Mouse (Mus musculus) intestine, postnatal 0 days (tissue): ENCODE measurements around the gene Yod1. TPM values are rescaled to one million over a fixed set of nuclear protein-coding genes. Genes with fewer than 3 reads are reported as not detected.

Experiments used
- ATAC-seq: fragments of 200-750 bp; cut with Nextera tagmentation; 2 replicates; pipeline ENCODE4 v1.8.0; 2017; ENCODE audit warnings: mild to moderate bottlenecking, moderate TSS enrichment, moderate library complexity
- H3K27ac ChIP-seq: fragments of 300-500 bp; sonication (generic); 2 replicates; pipeline ENCODE4 v1.5.1; 2014; ENCODE audit warnings: mild to moderate bottlenecking, low read depth, low read length, moderate library complexity
- H3K27me3 ChIP-seq: fragments of 300-500 bp; sonication (generic); replicated peaks from 2 replicates; pipeline ENCODE4 v1.6.1; 2014; ENCODE audit warnings: low read length, mixed read lengths; ENCODE audit not compliant: control insufficient read depth, insufficient read depth
- H3K36me3 ChIP-seq: fragments of 300-500 bp; sonication (generic); 2 replicates; pipeline ENCODE4 v1.6.1; 2014; ENCODE audit warnings: mild to moderate bottlenecking, moderate library complexity; ENCODE audit not compliant: control insufficient read depth, insufficient read depth
- H3K4me1 ChIP-seq: fragments of 300-500 bp; sonication (generic); replicated peaks from 2 replicates; pipeline ENCODE4 v1.6.1; 2014; ENCODE audit warnings: antibody characterized with exemption, low read length, mixed read lengths; ENCODE audit not compliant: control insufficient read depth, insufficient read depth
- H3K4me2 ChIP-seq: fragments of 300-500 bp; sonication (generic); replicated peaks from 2 replicates; pipeline ENCODE4 v1.6.1; 2014; ENCODE audit warnings: low read depth, mild to moderate bottlenecking, moderate library complexity
- H3K4me3 ChIP-seq: fragments of 300-500 bp; sonication (generic); 2 replicates; pipeline ENCODE4 v1.5.1; 2014; ENCODE audit warnings: low read depth, low read length
- H3K9ac ChIP-seq: fragments of 300-500 bp; sonication (generic); 2 replicates; pipeline ENCODE4 v1.6.1; 2014; ENCODE audit warnings: mild to moderate bottlenecking, low read depth, low read length
- H3K9me3 ChIP-seq: fragments of 300-500 bp; sonication (generic); 2 replicates; pipeline ENCODE4 v1.6.1; 2016; ENCODE audit warnings: mixed run types; ENCODE audit not compliant: control insufficient read depth
- CTCF ChIP-seq: sonication (generic); IDR thresholded peaks from 2 replicates; pipeline ENCODE4 v1.5.1; 2016; ENCODE audit warnings: low read depth, mild to moderate bottlenecking, control low read depth, antibody characterized with exemption, moderate library complexity
- WGBS: fragments of 180-500 bp; shearing (Covaris S2); extraction: QIAGEN DNeasy Blood & Tissue Kit; methylation state at CpG from one replicate; pipeline ENCODE4 v1.1.7; 2014; 5-methylcytosine and 5-hydroxymethylcytosine counted together
- polyA plus RNA-seq: library from polyadenylated mRNA; unstranded; fragments of >200 nt; fragmentation: Nextera tagmentation; extraction: Ambion mirVana; gene quantifications from 2 replicates; pipeline ENCODE4 v1.2.1, GENCODE M21; 2015

The Yod1 gene
- polyA plus RNA-seq, 1 experiment from 2014 or later: 8.9 TPM

GRCm38 (mm10) chr1:130746819-130747218, 29.7 kb downstream of the Yod1 start:
- Histone ChIP-seq H3K4me2 (no peak overlapping the region), H3K4me3 (no peak overlapping the region)
- WGBS: 78% methylated on average over 3 of the region's 3 CpGs

DNA sequence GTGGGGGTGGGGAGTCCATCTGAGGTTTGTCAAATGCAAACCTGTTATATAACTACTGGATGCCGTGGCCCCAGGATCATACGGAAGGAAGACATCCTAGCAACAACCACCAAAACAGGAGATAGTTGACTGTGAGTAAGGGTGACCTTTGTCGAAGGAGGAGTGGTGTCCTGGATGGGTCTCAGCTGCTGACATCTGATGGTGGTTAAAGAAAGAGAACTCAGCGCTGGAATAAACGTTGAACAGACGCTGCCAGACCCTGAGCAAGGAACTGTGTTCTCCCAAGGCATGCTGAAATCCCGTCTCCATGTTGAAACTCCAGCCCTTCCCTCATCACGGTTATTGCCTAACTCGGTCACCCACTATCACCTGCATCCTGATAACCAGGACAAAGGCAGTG, 42.6 kb downstream of the Yod1 start:
- Histone ChIP-seq H3K4me2 (no peak overlapping the region), H3K27ac (no peak overlapping the region), H3K27me3 (no peaks in the 10 kb centered on the region), H3K4me3 (no peak overlapping the region), H3K36me3 (no peaks in the 10 kb centered on the region), H3K4me1 (no peaks in the 10 kb centered on the region), H3K9me3 (no peaks in the 10 kb centered on the region), H3K9ac (no peak overlapping the region)
- ATAC-seq: no peak
- WGBS: 32% methylated on average over 9 of the region's 9 CpGs
- TF ChIP-seq CTCF: no peak

More at GRCm38 (mm10) chr1:130746819-130747218, 29.7 kb downstream of the Yod1 start:
- Histone ChIP-seq H3K36me3 (peaks cover 26% of the 10 kb centered on the region), H3K27ac (no peak overlapping the region), H3K9me3 (no peaks in the 10 kb centered on the region), H3K4me1 (no peaks in the 10 kb centered on the region), H3K9ac (no peak overlapping the region), H3K27me3 (no peaks in the 10 kb centered on the region)
- no peak for TF ChIP-seq CTCF
- no peak for ATAC-seq

- WGBS: 32% methylated on average over 1 of the region's 1 CpGs
- Histone ChIP-seq H3K27me3 (no peaks in the 10 kb centered on the region), H3K4me1 (no peaks in the 10 kb centered on the region), H3K9ac (no peak overlapping the region), H3K4me3 (no peak overlapping the region), H3K36me3 (no peaks in the 10 kb centered on the region), H3K27ac (no peak overlapping the region), H3K4me2 (no peak overlapping the region), H3K9me3 (no peaks in the 10 kb centered on the region)
- no peak for TF ChIP-seq CTCF
- peak; percentile 52 for ATAC-seq
These were observed 44.5 kb downstream of the Yod1 start for GRCm38 (mm10) chr1:130761597-130761996.

DNA sequence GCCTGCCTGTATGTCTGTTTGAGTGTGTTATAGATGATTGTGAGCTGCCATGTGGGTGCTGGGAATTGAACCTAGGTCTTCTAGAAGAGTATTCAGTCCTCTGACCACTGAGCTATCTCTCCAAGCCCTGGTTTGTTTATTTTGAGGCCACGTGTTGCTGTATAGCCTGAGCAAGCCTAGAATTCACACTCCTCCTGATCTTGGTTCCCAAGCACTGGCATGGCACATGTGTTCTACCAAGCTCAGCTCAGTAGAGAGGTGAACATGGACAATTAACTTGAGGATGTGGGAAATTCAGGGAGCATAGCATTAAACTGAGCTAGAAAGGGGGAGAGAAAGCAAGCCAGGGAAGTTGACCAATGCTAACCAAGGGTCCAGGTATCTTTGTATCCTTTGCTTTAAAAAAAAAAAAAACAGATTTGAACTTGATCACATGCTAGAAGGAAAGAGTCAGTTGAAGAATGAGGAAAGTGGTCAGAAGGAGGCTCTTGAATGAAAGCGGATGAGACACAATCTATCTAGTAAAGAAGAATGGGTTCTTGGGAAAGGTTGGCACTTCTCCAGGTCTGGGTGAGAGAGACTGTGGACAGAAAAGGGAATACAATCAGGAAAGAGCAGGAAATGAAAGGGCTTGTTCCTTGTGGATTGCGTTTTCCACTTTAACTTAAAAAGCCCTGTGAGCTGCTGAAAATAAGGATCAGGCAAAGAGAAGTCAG, 45.1 kb downstream of the Yod1 start:
- ATAC-seq: no peak
- Histone ChIP-seq H3K4me2 (no peak overlapping the region), H3K9me3 (no peaks in the 10 kb centered on the region), H3K4me1 (no peaks in the 10 kb centered on the region), H3K4me3 (no peak overlapping the region), H3K27me3 (no peaks in the 10 kb centered on the region), H3K27ac (no peak overlapping the region), H3K9ac (no peak overlapping the region), H3K36me3 (no peaks in the 10 kb centered on the region)
- WGBS: 52% methylated on average over 3 of the region's 3 CpGs
- no peak for TF ChIP-seq CTCF

DNA sequence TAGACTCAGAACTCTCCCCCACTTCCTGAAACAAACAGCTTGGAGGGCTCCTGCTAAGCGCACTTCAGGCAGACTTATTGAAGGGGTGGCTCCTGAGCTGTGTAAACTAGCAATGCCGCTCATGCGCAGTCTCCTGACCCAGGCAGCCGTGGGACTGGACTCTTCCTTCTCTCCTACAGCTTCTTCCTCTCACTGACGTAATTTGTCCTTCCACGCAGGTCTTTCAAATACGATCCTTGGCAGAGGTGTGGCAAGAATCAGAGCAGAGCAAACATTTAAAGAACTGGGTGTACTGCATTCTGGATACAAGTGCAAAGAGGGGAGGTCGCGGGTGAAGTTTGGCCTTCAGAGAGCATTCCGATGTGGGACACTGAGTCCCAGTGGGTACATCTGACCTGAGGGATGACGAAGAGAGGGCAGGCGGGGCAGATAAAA, 46.9 kb downstream of the Yod1 start:
- Histone ChIP-seq H3K4me2 (peak overlapping the region; percentile 43), H3K36me3 (no peaks in the 10 kb centered on the region), H3K27ac (peak overlapping the region; percentile 46; the same call in 1 of the 2 replicates), H3K4me3 (no peak overlapping the region), H3K9me3 (no peaks in the 10 kb centered on the region), H3K9ac (no peak overlapping the region), H3K27me3 (no peaks in the 10 kb centered on the region), H3K4me1 (no peaks in the 10 kb centered on the region)
- ATAC-seq: peak; percentile 92
- no peak for TF ChIP-seq CTCF
- 32% methylated on average over 12 of the region's 12 CpGs for WGBS

DNA sequence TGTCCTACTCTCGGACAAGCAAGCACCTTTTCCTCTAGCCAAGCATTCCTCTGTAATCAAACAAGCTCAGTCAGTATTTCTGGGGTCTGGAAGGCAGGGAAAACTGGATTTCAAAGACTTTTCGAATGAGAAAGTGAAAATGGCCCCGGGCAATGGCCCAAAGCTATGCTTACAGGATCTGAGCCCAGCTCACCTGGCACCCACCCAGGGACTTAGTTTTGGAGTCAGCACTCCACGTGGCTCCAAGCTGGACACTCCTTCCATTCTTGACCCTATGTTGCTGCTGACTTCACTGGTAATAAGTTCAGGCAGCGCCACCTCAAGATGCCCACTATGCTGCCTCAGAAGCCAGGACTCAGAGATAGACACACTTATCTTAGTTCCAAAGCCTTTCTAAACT, 49.9 kb downstream of the Yod1 start:
- TF ChIP-seq CTCF: no peak
- Histone ChIP-seq H3K4me3 (no peak overlapping the region), H3K27me3 (no peaks in the 10 kb centered on the region), H3K4me1 (no peaks in the 10 kb centered on the region), H3K4me2 (no peak overlapping the region), H3K9ac (no peak overlapping the region), H3K36me3 (no peaks in the 10 kb centered on the region), H3K9me3 (no peaks in the 10 kb centered on the region), H3K27ac (no peak overlapping the region)
- no peak for ATAC-seq
- 79% methylated on average over 5 of the region's 5 CpGs for WGBS
